Mouse (Mus musculus) lung, adult 18-20 months (tissue): Measurements from ENCODE around the gene Klra8.
"Not testable (repeated sequence)": the region's sequence is repeated elsewhere in the genome, so short reads cannot be mapped to it uniquely, and the experiment has no call there.

Experiments used
- DNase-seq, 2 experiments: peaks; one replicate each; pipeline ENCODE4 v3.0.0; 2022; ENCODE audit warnings: mixed read lengths in 2 of 2

Gene Klra8

DNA sequence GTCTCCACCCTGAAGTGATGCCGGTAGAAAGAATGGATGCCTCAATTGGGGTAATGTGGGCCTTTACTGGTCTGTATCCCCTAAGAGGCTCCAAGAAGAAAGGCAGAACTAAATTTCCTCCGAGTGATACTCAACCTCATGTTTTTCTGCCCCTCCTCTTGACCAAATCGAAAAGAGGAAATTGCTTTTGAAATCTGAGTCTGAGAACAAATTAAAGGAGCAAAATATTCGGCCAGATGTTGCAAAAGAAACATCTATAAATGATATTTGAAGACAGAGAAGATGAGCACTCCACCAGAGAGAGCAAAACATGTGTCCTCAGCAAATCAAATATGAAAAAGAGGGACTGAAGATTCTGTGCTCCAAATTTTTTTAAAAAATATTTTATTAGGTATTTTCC lies at the start of gene Klra8:
Gene Klra8, minus strand, starts transcription at position 101 of the 400 bp plus-strand sequence.
- not testable (repeated sequence) for DNase-seq

DNA sequence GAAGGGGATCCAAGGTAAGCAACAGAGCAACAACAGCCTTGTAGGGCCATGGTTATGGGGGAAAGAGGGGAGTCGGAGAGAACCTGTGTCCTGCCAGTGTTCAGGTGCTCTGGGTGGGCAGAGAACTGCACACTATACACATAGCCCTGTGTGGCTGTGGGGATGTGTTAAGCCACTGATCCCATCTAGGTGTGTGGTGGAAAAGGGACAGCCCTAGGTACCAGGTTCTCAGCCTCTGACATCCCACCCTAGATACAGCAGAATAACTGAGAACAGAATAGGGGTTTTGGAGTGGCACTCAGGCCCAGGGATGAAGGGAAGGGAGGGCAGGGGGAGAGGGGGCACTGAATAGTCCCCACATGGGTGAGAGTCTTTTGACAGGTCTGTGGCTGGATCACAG lies 19.2 kb downstream of the Klra8 start:
- DNase-seq, result no peak

DNA sequence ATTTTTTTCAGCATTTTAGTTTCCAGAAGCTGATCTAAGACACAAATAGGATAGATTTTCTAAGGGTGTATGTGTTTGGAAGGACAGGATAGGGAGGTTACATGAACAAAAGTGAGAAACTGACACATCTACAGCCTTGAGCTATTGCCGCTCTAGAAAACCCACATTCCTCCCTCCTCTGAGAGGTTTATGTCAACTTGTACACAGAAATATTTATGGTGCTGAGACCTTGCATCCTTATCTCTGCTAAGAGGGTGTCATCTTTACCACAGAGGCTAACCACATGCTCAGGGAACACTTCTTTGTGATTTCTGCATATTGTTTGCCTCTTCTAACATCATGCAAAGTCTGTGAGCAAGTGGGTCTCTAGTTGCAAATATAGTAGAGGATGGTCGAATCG lies 27.0 kb downstream of the Klra8 start:
- DNase-seq, result not testable (repeated sequence)

DNA sequence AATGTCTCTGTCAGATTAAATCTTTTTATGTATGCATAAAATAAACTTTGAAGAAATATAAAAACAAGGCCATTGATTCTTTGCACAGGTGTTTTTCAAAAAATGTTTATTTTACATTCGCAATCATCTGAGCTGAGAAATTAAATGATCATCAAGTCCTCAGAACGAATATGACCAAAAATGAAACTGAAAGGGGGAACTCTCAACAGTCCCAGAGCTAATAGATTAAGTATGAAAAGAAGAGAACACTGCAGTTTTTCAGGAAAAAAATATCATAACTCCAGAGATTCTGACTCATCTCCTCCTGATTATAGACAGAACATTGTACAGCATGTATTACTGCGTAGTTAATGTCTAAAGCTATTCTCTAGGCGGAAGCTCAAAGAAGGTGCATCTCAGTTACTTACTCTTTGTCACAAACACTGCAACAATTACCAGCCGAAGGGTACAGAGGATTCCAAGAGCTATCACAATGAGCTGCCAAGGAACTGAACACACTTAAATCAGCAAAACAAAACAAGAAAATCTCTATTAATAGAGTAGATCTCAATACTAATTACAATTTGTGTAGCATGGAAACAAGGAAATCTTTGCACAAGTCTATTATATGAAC lies 37.3 kb downstream of the Klra8 start:
- DNase-seq, result no peak

DNA sequence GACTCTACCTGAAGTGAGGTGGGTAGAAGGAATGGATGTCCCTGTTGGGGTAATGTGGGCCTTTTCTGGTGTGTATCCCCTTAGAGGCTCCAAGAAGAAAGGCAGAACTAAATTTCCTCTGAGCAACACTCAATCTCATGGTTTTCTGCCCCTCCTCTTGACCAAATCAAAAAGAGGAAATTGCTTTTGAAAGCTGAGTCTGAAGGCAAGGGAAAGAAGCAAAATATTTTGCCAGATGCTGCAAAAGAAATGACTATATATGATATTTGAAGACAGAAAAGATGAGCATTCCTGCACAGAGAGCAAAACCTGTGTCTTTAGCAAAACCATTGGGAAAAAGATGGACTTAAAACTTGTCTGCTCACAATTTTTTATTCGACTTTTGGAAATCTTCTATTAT lies 62.5 kb downstream of the Klra8 start, which contains the start of gene Klra4:
Gene Klra4, minus strand, starts transcription at position 101 of the 400 bp plus-strand sequence.
- DNase-seq, result not testable (repeated sequence)
